Mouse (Mus musculus) midbrain, postnatal 0 days (tissue): ENCODE data around the gene Ascl3. TPM values are rescaled to one million over a fixed set of nuclear protein-coding genes. Genes with fewer than 3 reads are reported as not detected.

Experiments used
- ATAC-seq: fragments of 200-750 bp; cut with Nextera tagmentation; 2 replicates; pipeline ENCODE4 v1.8.0; 2017; ENCODE audit warnings: moderate number of reproducible peaks, mild to moderate bottlenecking, moderate TSS enrichment, moderate library complexity; ENCODE audit not compliant: low FRiP score
- DNase-seq: peaks from one replicate; pipeline ENCODE4 v3.0.0-alpha.2; 2015; ENCODE audit warnings: low spot score
- H3K27ac ChIP-seq: fragments of 300-500 bp; sonication (generic); 2 replicates; pipeline ENCODE4 v1.5.1; 2014; ENCODE audit warnings: low read depth, mild to moderate bottlenecking, low read length, mixed read lengths
- H3K27me3 ChIP-seq: fragments of 300-500 bp; sonication (generic); 2 replicates; pipeline ENCODE4 v1.6.1; 2014; ENCODE audit warnings: low read length, control low read depth, mixed read lengths; ENCODE audit not compliant: insufficient read depth
- H3K36me3 ChIP-seq: fragments of 300-500 bp; sonication (generic); 2 replicates; pipeline ENCODE4 v1.6.1; 2014; ENCODE audit warnings: low read length, control low read depth, mixed read lengths; ENCODE audit not compliant: insufficient read depth
- H3K4me1 ChIP-seq: fragments of 300-500 bp; sonication (generic); 2 replicates; pipeline ENCODE4 v1.6.1; 2014; ENCODE audit warnings: mild to moderate bottlenecking, control low read depth, antibody characterized with exemption, low read length, mixed read lengths; ENCODE audit not compliant: insufficient read depth
- H3K4me2 ChIP-seq: fragments of 300-500 bp; sonication (generic); 2 replicates; pipeline ENCODE4 v1.6.1; 2014; ENCODE audit warnings: low read depth, mild to moderate bottlenecking, low read length, mixed read lengths; ENCODE audit not compliant: poor library complexity, severe bottlenecking
- H3K4me3 ChIP-seq: fragments of 300-500 bp; sonication (generic); 2 replicates; pipeline ENCODE4 v1.5.1; 2014; ENCODE audit warnings: low read depth, mild to moderate bottlenecking, low read length, moderate library complexity
- H3K9ac ChIP-seq: fragments of 300-500 bp; sonication (generic); replicated peaks from 2 replicates; pipeline ENCODE4 v1.6.1; 2014; ENCODE audit warnings: mild to moderate bottlenecking, low read length, moderate library complexity, mixed read lengths; ENCODE audit not compliant: poor library complexity, severe bottlenecking
- H3K9me3 ChIP-seq: fragments of 300-500 bp; sonication (generic); 2 replicates; pipeline ENCODE4 v1.6.1; 2016; ENCODE audit warnings: low read length, control low read depth
- CTCF ChIP-seq: IDR thresholded peaks from 2 replicates; pipeline ENCODE4 v1.5.1; 2016; ENCODE audit warnings: antibody characterized with exemption, mild to moderate bottlenecking
- WGBS: fragments of 180-500 bp; shearing (Covaris S2); extraction: QIAGEN DNeasy Blood & Tissue Kit; methylation state at CpG from one replicate; pipeline ENCODE4 v1.1.7; 2014; 5-methylcytosine and 5-hydroxymethylcytosine counted together
- polyA plus RNA-seq: library from polyadenylated mRNA; unstranded; fragments of >200 nt; fragmentation: Nextera tagmentation; extraction: Ambion mirVana; gene quantifications from 2 replicates; pipeline ENCODE4 v1.2.1, GENCODE M21; 2015
- total RNA-seq: library from RNA; depleted of rRNA; stranded (reverse); fragments of >200 nt; gene quantifications from 2 replicates; pipeline ENCODE4 v1.2.3, GENCODE M21; 2014; rRNA removed

The Ascl3 gene
- not detected in 2 replicates for total RNA-seq
- 0.23 TPM in 1 of 2 replicates, not detected in the other for polyA plus RNA-seq

DNA sequence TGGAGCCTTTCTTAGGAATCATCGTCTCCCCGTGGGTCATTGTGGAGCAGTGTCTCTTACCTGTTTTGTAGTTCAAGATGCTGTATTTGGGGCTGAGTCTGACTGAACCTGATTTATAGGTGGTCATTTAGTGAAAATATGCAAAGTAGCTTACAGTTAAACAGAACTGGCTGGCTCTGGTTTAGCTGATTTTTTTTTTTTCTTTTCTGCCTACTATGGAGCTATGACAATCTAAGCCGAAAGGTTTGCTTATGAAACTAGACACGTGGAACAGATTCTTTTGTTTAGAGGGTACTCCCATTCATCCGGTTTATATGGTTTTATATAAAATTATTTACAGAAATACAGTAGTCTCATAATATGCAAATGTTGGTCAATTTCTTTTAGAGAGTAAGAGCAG, at the start of gene Ascl3:
Gene Ascl3, minus strand, starts transcription at position 101 of the 400 bp plus-strand sequence.
- Histone ChIP-seq H3K4me2 (no peak within 1 kb of the TSS), H3K9ac (no peak within 1 kb of the TSS), H3K4me1 (0 out of 2 replicates have a peak, but pooled peaks cover 3% of the 10 kb centered on the region), H3K27me3 (no peaks in the 10 kb centered on the region), H3K4me3 (no peak within 1 kb of the TSS), H3K9me3 (no peaks in the 10 kb centered on the region), H3K27ac (no peak within 1 kb of the TSS), H3K36me3 (peaks cover 15% of the 10 kb centered on the region; the same call in 1 of the 2 replicates)
- no peak for DNase-seq
- 90% methylated on average over 5 of the region's 5 CpGs for WGBS
- no peak for ATAC-seq
- TF ChIP-seq CTCF, result no peak

DNA sequence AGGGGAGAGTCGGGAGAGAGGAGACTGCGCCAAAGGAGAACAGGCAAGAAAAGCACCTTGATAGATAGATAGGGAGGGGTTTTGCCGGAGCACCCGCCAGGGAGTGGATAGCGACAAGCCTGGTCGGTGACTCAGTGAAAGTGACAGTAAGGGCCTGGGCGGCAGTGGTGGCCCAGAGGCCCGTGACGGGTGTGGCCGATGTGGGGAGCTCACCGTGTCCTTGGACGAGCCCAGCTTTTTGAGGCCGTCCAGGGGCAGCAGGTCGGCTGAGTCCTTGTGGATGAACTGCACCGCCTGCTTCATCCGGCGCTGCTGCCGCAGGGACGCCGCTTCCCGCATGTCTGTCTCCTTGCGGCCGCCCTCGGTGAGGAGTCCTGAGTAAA, 49.6 kb upstream of the Ascl3 start:
- DNase-seq (no peak), ATAC-seq (peak; percentile 64)
- peak overlapping the region; percentile 82 for H3K4me2 ChIP-seq
- no peaks in the 10 kb centered on the region for H3K36me3 ChIP-seq
- peak overlapping the region; percentile 68 for H3K9ac ChIP-seq
- peaks cover 3% of the 10 kb centered on the region; the same call in 1 of the 2 replicates for H3K27me3 ChIP-seq
- TF ChIP-seq CTCF, result no peak
- H3K27ac ChIP-seq, result no peak overlapping the region
- H3K4me3 ChIP-seq, result peak overlapping the region; percentile 64
- H3K4me1 ChIP-seq, result no peaks in the 10 kb centered on the region
- H3K9me3 ChIP-seq, result no peaks in the 10 kb centered on the region
- under 1% methylated on average over 24 of the region's 24 CpGs for WGBS

DNA sequence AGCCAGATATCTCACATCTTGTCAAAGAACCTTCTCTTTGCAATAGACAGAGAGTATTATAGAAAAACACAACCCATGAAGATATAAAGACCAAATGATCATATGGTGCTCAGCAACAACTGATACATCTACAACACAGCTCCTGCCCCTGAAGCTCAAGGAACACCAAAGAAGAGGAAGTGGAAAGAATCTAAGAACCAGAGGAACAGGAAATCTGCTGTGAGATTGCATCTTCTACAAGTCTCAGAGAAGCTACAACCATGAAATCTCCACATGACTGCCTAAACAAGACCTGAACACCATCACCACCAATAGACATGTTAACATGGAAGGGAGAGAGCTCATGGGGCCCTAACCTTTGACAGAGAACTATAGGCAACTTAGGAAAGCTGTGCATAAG, 40.7 kb upstream of the Ascl3 start:
- Histone ChIP-seq H3K4me1 (no peaks in the 10 kb centered on the region), H3K27ac (no peak overlapping the region), H3K4me2 (no peak overlapping the region), H3K4me3 (no peak overlapping the region), H3K9ac (no peak overlapping the region), H3K9me3 (no peaks in the 10 kb centered on the region), H3K27me3 (no peaks in the 10 kb centered on the region), H3K36me3 (no peaks in the 10 kb centered on the region)
- no peak for TF ChIP-seq CTCF
- DNase-seq, result no peak
- ATAC-seq, result no peak

DNA sequence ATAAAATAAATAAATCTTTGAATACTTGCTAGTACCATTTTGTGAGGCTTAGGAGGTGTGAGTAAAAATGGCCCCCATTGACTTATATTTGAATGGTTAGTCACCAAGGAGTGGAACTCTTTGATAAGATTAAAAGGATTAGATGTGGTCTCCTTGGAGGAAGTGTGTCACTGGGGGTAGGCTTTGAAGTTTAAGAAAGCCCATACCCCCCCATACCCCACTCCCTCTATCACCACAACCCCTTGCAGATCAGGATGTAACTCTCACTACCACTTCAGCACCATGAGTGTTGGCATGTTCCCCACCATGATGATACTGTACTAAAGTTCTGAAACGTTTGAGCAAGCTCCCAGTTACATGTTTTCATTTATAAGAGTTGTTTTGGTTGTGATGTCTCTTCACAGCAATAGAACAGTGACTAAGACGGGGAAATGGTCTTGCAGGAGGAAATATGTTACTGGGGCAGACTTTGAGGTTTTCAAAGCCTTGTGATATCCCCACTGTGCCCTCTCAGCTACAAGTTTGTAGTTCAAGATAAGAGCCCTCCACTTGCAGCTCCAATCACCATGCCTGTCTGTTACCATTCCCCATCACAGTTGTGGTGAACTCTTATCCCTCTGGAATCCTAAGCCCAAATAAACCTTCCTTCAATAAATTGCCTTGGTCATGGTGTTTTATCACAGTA, 37.3 kb upstream of the Ascl3 start:
- DNase-seq (no peak), ATAC-seq (no peak)
- Histone ChIP-seq H3K4me3 (no peak overlapping the region), H3K9ac (no peak overlapping the region), H3K27me3 (no peaks in the 10 kb centered on the region), H3K36me3 (no peaks in the 10 kb centered on the region), H3K9me3 (no peaks in the 10 kb centered on the region), H3K27ac (no peak overlapping the region), H3K4me2 (no peak overlapping the region), H3K4me1 (no peaks in the 10 kb centered on the region)
- WGBS, result 56% methylated on average over 2 of the region's 2 CpGs
- no peak for TF ChIP-seq CTCF

DNA sequence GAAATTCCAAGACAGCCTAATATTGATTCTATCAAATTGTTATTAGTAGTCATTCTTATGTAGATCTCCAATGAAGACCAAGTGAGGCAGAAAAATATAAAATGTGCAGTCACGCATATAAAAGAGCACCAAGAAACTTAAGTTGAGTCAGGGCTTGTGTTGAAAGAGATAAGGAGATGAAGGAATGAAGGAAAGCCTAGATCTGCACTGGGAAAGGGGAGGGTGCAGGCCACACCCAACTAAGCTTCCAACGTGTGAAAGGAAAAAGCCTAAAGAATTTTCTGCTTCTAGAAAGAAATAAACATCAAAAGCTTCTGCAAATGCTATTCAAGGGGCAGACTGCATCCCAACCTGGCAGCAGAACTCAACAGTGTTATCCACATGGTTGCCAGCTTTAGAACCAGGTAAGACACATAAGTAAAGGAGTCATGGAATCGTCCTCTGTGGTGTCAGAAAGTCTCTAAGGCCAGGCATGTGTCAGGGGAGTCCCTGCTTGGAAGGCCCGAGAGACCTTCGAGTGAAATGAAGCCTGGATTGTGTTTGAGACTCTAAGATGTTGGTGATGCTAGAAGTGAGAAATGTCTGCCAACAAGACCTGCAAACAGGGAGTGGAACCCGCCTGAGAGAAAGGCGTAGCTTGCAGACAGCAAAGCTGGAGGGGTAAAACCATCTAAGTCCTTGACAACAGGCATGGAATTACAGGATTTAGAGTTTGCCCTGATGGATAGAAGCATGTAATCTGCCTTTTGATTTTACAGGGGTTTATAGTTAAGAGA, 36.2 kb upstream of the Ascl3 start:
- no peaks in the 10 kb centered on the region for H3K4me1 ChIP-seq
- ATAC-seq, result no peak
- no peak for DNase-seq
- H3K4me3 ChIP-seq, result no peak overlapping the region
- 79% methylated on average over 7 of the region's 7 CpGs for WGBS
- no peaks in the 10 kb centered on the region for H3K36me3 ChIP-seq
- H3K9ac ChIP-seq, result no peak overlapping the region
- H3K27ac ChIP-seq, result no peak overlapping the region
- H3K4me2 ChIP-seq, result no peak overlapping the region
- H3K9me3 ChIP-seq, result no peaks in the 10 kb centered on the region
- no peak for TF ChIP-seq CTCF
- H3K27me3 ChIP-seq, result no peaks in the 10 kb centered on the region

DNA sequence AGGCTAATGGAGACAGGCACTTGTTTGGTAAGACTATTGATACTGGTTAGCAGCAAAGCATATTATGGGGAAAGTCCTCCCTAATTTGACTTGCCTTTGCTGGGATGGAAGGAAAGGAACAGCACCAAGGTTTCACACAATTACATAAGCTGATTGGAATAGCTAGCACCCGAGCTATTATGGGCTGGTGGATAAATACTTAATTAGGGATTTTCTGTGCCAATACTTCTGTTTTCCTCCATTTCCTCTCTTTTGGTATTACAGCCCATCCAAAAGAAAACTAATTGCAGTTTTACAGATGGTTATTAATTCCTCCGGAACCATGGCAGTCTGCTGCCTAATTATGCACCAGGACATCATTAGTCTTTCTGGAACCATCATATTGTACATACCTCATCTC, 32.5 kb upstream of the Ascl3 start:
- DNase-seq (no peak), ATAC-seq (no peak)
- no peak for TF ChIP-seq CTCF
- no peak overlapping the region for H3K4me3 ChIP-seq
- H3K27ac ChIP-seq, result no peak overlapping the region
- no peaks in the 10 kb centered on the region for H3K27me3 ChIP-seq
- no peak overlapping the region for H3K4me2 ChIP-seq
- H3K9me3 ChIP-seq, result no peaks in the 10 kb centered on the region
- H3K36me3 ChIP-seq, result no peaks in the 10 kb centered on the region
- H3K4me1 ChIP-seq, result no peaks in the 10 kb centered on the region
- no peak overlapping the region for H3K9ac ChIP-seq
- WGBS, result 83% methylated on average over 2 of the region's 2 CpGs
